14 mouse cellular contexts compared by ENCODE assay signal in genomic region chr5:92387433-92387832, GRCm38 (mm10). TPM values are rescaled to one million over a fixed set of nuclear protein-coding genes. Genes with fewer than 3 reads are reported as not detected.
DNase-seq lines count a peak whose midpoint lies in the region; ATAC-seq and TF ChIP-seq lines count a peak whose summit lies in the region.
"Had no signal": no experiment of that assay in that cellular context is flagged by ENCODE, and none has a peak within 500 bp of the region (broad histone marks: within the 10 kb centered on the region; RNA-seq: fewer than 3 reads in every experiment).

No protein-coding gene starts in this region.

- intact Hi-C loops in heart, postnatal 25 days (cut with DNase I) = no loop called here

- H3K27ac ChIP-seq in kidney, embryonic 14.5 days (ENCODE audit: low read depth, low read length) = no peak overlapping the region
- H3K27ac ChIP-seq in intestine, postnatal 0 days (ENCODE audit: low read depth, low read length) = no peak overlapping the region
- H3K27ac ChIP-seq: embryonic facial prominence, embryonic 13.5 days had no signal

- H3K36me3 ChIP-seq in kidney, embryonic 14.5 days (ENCODE audit: control insufficient read depth, insufficient read depth, low read length) = no peaks in the 10 kb centered on the region
- no peaks in the 10 kb centered on the region for H3K36me3 ChIP-seq in intestine, postnatal 0 days (ENCODE audit: control insufficient read depth, insufficient read depth)
- H3K36me3 ChIP-seq: embryonic facial prominence, embryonic 13.5 days had no signal

- H3K27me3 ChIP-seq in kidney, embryonic 14.5 days (ENCODE audit: control insufficient read depth, insufficient read depth, low read length) = peaks cover 17% of the 10 kb centered on the region
- H3K27me3 ChIP-seq in intestine, postnatal 0 days (replicated peaks; ENCODE audit: control insufficient read depth, insufficient read depth, low read length) = peaks cover 5% of the 10 kb centered on the region; the same call in 1 of the 2 replicates

- H3K9ac ChIP-seq in kidney, embryonic 14.5 days (ENCODE audit: low read depth, low read length) = no peak overlapping the region
- no peak overlapping the region for H3K9ac ChIP-seq in intestine, postnatal 0 days (ENCODE audit: low read depth, low read length)
- H3K9ac ChIP-seq: embryonic facial prominence, embryonic 13.5 days; lung, embryonic 14.5 days had no signal

- H3K4me3 ChIP-seq in kidney, embryonic 14.5 days (ENCODE audit: low read length) = no peak overlapping the region
- H3K4me3 ChIP-seq in intestine, postnatal 0 days (ENCODE audit: low read depth, low read length) = no peak overlapping the region
- H3K4me3 ChIP-seq: embryonic facial prominence, embryonic 13.5 days had no signal

- TF ChIP-seq CTCF in intestine, postnatal 0 days (IDR thresholded peaks at IDR 0.05; ENCODE audit: low read depth) = no peak

- H3K9me3 ChIP-seq in kidney, embryonic 14.5 days (ENCODE audit: control insufficient read depth, low read length) = no peaks in the 10 kb centered on the region
- H3K9me3 ChIP-seq in intestine, postnatal 0 days (ENCODE audit: control insufficient read depth) = no peaks in the 10 kb centered on the region
- H3K9me3 ChIP-seq: embryonic facial prominence, embryonic 13.5 days had no signal

- no peaks in the 10 kb centered on the region for H3K4me1 ChIP-seq in kidney, embryonic 14.5 days (ENCODE audit: control insufficient read depth, insufficient read depth, low read length)
- H3K4me1 ChIP-seq in intestine, postnatal 0 days (replicated peaks; ENCODE audit: control insufficient read depth, insufficient read depth, low read length) = no peaks in the 10 kb centered on the region
- H3K4me1 ChIP-seq: embryonic facial prominence, embryonic 13.5 days had no signal

- H3K4me2 ChIP-seq in kidney, embryonic 14.5 days (replicated peaks; ENCODE audit: low read depth, low read length) = no peak overlapping the region
- H3K4me2 ChIP-seq in intestine, postnatal 0 days (replicated peaks; ENCODE audit: low read depth) = no peak overlapping the region; the same call in 1 of the 2 replicates
- H3K4me2 ChIP-seq: embryonic facial prominence, embryonic 13.5 days; lung, embryonic 14.5 days had no signal

- no peak for ATAC-seq in kidney, embryonic 14.5 days (ENCODE audit: low FRiP score, low TSS enrichment)
- ATAC-seq in intestine, postnatal 0 days = no peak
- ATAC-seq in granulocyte monocyte progenitor cell, adult 5-6 weeks (replicated peaks; ENCODE audit: poor library complexity, severe bottlenecking) = no peak

- DNase-seq in kidney, adult 11 months = peak; percentile 63
- peak; percentile 98 for DNase-seq in heart, adult 11 months
- peak; percentile 65 for DNase-seq in heart, postnatal 25 days (ENCODE audit: low spot score)
- peak; percentile 33 for DNase-seq in lung, postnatal 36 days
- DNase-seq in ovary, postnatal 10 days (ENCODE audit: low spot score) = no peak
- DNase-seq: retina, postnatal 1 day had no signal

- WGBS in kidney, embryonic 14.5 days = 60% methylated on average over 11 of the region's 11 CpGs
- 50% methylated on average over 11 of the region's 11 CpGs for WGBS in intestine, postnatal 0 days

RNA-seq across cellular contexts. Expression of gene Cxcl10, which starts 38.7 kb away (rescaled TPM):
- polyA plus RNA-seq in kidney, embryonic 14.5 days (2014; fragmentation: Nextera tagmentation; extraction: Ambion mirVana) = 0.84 and 1.0 TPM in 2 replicates
- not detected for total RNA-seq in heart, postnatal 25 days (2021)
- 2.0 and 2.2 TPM in 2 replicates for polyA plus RNA-seq in intestine, postnatal 0 days (2015; fragmentation: Nextera tagmentation; extraction: Ambion mirVana)
- not detected in 2 replicates for total RNA-seq in granulocyte monocyte progenitor cell, adult 5-6 weeks (2014; fragmentation: Nextera tagmentation)
- total RNA-seq in granulocyte monocyte progenitor cell, adult 5-6 weeks (2017) = 4.6 and 18.8 TPM in 2 replicates
- total RNA-seq: left cerebral cortex, postnatal 25 days had no signal
- polyA plus RNA-seq: lung, embryonic 14.5 days had no signal

RNA-seq across cellular contexts. Expression of gene Nup54, which starts 47.6 kb away (rescaled TPM):
- 57.7 and 62.2 TPM in 2 replicates for polyA plus RNA-seq in kidney, embryonic 14.5 days (2014; fragmentation: Nextera tagmentation; extraction: Ambion mirVana)
- 10 to 100 TPM; 16.5 to 17.0 TPM for total RNA-seq in heart, postnatal 25 days (2021)
- polyA plus RNA-seq in intestine, postnatal 0 days (2015; fragmentation: Nextera tagmentation; extraction: Ambion mirVana) = 16.4 and 18.4 TPM in 2 replicates
- 45.1 and 73.9 TPM in 2 replicates for total RNA-seq in granulocyte monocyte progenitor cell, adult 5-6 weeks (2014; fragmentation: Nextera tagmentation)
- total RNA-seq in granulocyte monocyte progenitor cell, adult 5-6 weeks (2017) = 82.6 and 103 TPM in 2 replicates

RNA-seq across cellular contexts. Expression of gene Art3, which starts 55.8 kb away (rescaled TPM):
- 1.7 and 3.1 TPM in 2 replicates for polyA plus RNA-seq in kidney, embryonic 14.5 days (2014; fragmentation: Nextera tagmentation; extraction: Ambion mirVana)
- 100 to 1,000 TPM; 689 to 788 TPM for total RNA-seq in heart, postnatal 25 days (2021)
- 12.7 and 13.5 TPM in 2 replicates for polyA plus RNA-seq in intestine, postnatal 0 days (2015; fragmentation: Nextera tagmentation; extraction: Ambion mirVana)
- 1.1 TPM in 1 of 2 replicates, not detected in the other for total RNA-seq in granulocyte monocyte progenitor cell, adult 5-6 weeks (2014; fragmentation: Nextera tagmentation)
- 4.8 TPM in 1 of 2 replicates, not detected in the other for total RNA-seq in granulocyte monocyte progenitor cell, adult 5-6 weeks (2017)

RNA-seq across cellular contexts. Expression of gene Cxcl9, which starts 59.6 kb away (rescaled TPM):
- not detected in 2 replicates for polyA plus RNA-seq in kidney, embryonic 14.5 days (2014; fragmentation: Nextera tagmentation; extraction: Ambion mirVana)
- total RNA-seq in heart, postnatal 25 days (2021) = 1 to 10 TPM; 1.7 to 2.6 TPM
- polyA plus RNA-seq in intestine, postnatal 0 days (2015; fragmentation: Nextera tagmentation; extraction: Ambion mirVana) = 0.05 and 0.18 TPM in 2 replicates
- not detected in 2 replicates for total RNA-seq in granulocyte monocyte progenitor cell, adult 5-6 weeks (2014; fragmentation: Nextera tagmentation)
- 0.22 and 0.52 TPM in 2 replicates for total RNA-seq in granulocyte monocyte progenitor cell, adult 5-6 weeks (2017)
- total RNA-seq: left cerebral cortex, postnatal 25 days; monocyte, adult 5-6 weeks had no signal
- polyA plus RNA-seq: embryonic facial prominence, embryonic 13.5 days; intestine, embryonic 14.5 days; lung, embryonic 14.5 days had no signal

Comparison
In these comparisons a context has a peak if more than half of its experiments do, and no peak if none do; other contexts are left out.
1. RNA of gene Art3, which starts 55.8 kb away (total RNA-seq): 689 to 788 TPM in heart, postnatal 25 days; 1.1 to 4.8 TPM in granulocyte monocyte progenitor cell, adult 5-6 weeks; every median in the first group is over 100 times any median in the second.